Mouse (Mus musculus) small intestine, adult 2 months (tissue): Measurements from ENCODE around the gene Errfi1. TPM values are rescaled to one million over a fixed set of nuclear protein-coding genes. Genes with fewer than 3 reads are reported as not detected.
"Not testable (repeated sequence)": the region's sequence is repeated elsewhere in the genome, so short reads cannot be mapped to it uniquely, and the experiment has no call there.

Source experiments
- H3K27ac ChIP-seq: fragments of 200-500 bp; 2 replicates; pipeline ENCODE4 v1.5.1; 2012; ENCODE audit warnings: low read depth, low read length, control low read depth, inconsistent platforms; ENCODE audit not compliant: insufficient read depth
- H3K27me3 ChIP-seq: fragments of 200-500 bp; 2 replicates; pipeline ENCODE4 v1.6.1; 2012; ENCODE audit warnings: mild to moderate bottlenecking, moderate library complexity, low read length, inconsistent platforms; ENCODE audit not compliant: control insufficient read depth, insufficient read depth
- H3K36me3 ChIP-seq: fragments of 200-500 bp; 2 replicates; pipeline ENCODE4 v1.6.1; 2012; ENCODE audit warnings: mild to moderate bottlenecking, low read length, control low read depth, inconsistent platforms; ENCODE audit not compliant: control insufficient read depth, insufficient read depth
- H3K4me1 ChIP-seq: fragments of 200-500 bp; 2 replicates; pipeline ENCODE4 v1.6.1; 2012; ENCODE audit warnings: low read length, inconsistent platforms, mixed read lengths; ENCODE audit not compliant: control insufficient read depth, insufficient read depth, insufficient read length
- H3K4me3 ChIP-seq: fragments of 200-500 bp; 2 replicates; pipeline ENCODE4 v1.5.1; 2012; ENCODE audit warnings: low read depth, mild to moderate bottlenecking, control low read depth, inconsistent platforms, low read length, moderate library complexity
- CTCF ChIP-seq: fragments of 200-500 bp; IDR thresholded peaks from 2 replicates; pipeline ENCODE4 v1.5.1; 2012; ENCODE audit warnings: low read depth, mild to moderate bottlenecking, control low read depth, inconsistent platforms, low read length, moderate library complexity, mixed read lengths; ENCODE audit not compliant: insufficient replicate concordance, insufficient read length; ENCODE audit errors: extremely low read depth
- POLR2A ChIP-seq: fragments of 200-500 bp; IDR thresholded peaks from 2 replicates; pipeline ENCODE4 v1.6.1; 2012; ENCODE audit warnings: low read depth, mild to moderate bottlenecking, control low read depth, inconsistent platforms, low read length, moderate library complexity
- WGBS: fragments of 180-500 bp; shearing (Covaris S2); methylation state at CpG from one replicate; pipeline ENCODE4 v1.1.7; 2018; 5-methylcytosine and 5-hydroxymethylcytosine counted together
- polyA plus RNA-seq: library from polyadenylated mRNA; depleted of rRNA; stranded (reverse); fragments of >200 nt; gene quantifications from 2 replicates; pipeline ENCODE4 v1.2.3, GENCODE M21; 2012

Errfi1 gene
- polyA plus RNA-seq, 1 experiment: 26.7 TPM

DNA sequence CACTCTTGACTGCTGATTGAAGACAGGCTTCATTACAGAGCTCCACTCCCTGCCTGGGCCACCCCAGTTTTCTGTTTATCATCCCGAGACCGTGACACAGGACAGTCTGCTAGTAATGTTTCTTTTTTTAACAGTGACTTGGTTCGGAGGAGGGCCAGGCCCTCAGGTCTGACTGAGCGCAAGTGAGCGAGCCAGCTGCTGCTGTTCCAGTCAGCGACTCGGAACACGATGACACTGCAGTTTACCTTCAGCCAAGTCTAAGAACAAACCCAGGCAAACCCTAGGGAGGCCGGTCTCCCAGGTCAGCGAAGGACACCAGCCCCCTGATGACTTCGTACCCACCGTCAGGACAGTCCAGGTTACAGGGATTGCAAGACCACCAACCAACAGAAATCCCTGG, 48.3 kb downstream of the Errfi1 start:
- Histone ChIP-seq H3K4me1 (peaks cover 3% of the 10 kb centered on the region; the same call in 1 of the 2 replicates), H3K4me3 (no peak overlapping the region), H3K36me3 (peaks cover 49% of the 10 kb centered on the region), H3K27me3 (no peaks in the 10 kb centered on the region), H3K27ac (no peak overlapping the region)
- no peak for TF ChIP-seq POLR2A
- TF ChIP-seq CTCF: no peak
- 91% methylated on average over 12 of the region's 12 CpGs for WGBS

DNA sequence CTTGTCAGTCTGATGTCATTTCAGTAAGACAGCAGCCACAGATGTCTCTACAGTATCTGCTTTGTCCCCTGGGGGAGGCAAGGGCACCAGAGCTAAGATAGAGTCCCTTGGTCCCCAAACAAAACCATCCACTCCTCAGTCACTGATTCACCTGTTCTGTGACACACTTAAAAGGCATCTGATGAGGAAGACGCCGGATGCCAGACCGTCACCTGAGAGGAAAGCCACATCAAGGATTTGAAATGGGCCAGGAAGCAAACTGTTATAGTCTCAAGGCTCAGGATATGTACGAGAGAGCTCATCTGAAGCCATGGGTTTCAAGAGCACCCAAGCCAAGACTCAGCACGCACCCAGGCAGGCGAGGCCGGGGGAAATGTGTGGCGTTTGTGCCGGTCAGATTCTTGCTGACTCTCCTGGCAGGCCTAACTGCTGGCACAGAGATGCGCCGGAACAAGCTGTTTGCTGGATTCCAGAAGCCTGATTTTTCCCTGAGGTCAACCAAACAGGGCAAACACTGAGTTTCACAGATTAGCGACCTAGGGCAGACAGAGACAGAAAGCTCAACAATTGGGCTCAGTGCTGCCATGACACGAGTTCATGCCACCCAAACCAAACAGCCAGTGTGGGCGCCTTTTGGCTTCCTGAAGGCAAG, 49.5 kb downstream of the Errfi1 start:
- no peak overlapping the region for H3K27ac ChIP-seq
- no peak for TF ChIP-seq CTCF
- TF ChIP-seq POLR2A: no peak
- no peak overlapping the region for H3K4me3 ChIP-seq
- WGBS: 94% methylated on average over 14 of the region's 14 CpGs
- H3K36me3 ChIP-seq: peaks cover 39% of the 10 kb centered on the region
- H3K27me3 ChIP-seq: no peaks in the 10 kb centered on the region
- peaks cover 3% of the 10 kb centered on the region; the same call in 1 of the 2 replicates for H3K4me1 ChIP-seq

DNA sequence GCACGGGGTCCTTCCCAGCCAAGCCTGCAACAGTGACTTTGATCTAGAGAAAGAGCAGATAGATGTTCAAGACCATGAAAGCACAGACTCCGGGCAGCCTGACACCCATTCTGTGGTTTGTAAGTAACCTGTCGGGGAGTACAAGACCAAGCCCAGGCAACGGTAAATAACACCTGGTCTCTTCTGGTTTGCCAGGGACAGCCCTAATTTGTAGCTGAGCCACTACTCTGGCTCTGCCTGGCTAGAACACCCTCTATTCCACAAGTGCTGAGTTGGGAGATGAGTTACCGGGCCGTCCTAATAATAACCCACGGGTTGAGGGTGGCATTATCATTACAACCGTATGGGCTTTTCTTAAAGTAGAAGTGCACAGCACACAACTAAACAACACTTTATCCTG, 53.4 kb downstream of the Errfi1 start:
- WGBS: 86% methylated on average over 8 of the region's 8 CpGs
- no peak overlapping the region for H3K4me3 ChIP-seq

DNA sequence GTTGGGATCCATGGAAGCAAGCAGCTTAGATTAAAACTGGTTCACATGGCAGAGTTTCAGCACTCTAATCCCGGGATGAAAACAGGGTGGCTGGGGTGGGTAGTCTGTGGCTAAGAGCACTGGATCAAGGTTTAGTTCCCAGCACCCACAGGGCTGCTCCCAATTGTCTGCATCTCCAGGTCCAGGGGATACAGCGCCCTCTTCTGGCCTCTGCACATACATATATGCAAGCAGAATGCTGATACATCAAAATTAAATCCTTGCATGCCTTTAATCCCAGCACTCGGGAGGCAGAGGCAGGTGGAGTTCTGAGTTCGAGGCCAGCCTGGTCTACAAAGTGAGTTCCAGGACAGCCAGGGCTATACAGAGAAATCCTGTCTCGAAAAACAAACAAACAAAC, 54.8 kb downstream of the Errfi1 start:
- not testable (repeated sequence) for H3K27me3 ChIP-seq, H3K27ac ChIP-seq, H3K4me3 ChIP-seq, H3K4me1 ChIP-seq
- TF ChIP-seq CTCF: peak; percentile 28; the same call in 1 of the 2 replicates
- WGBS: 73% methylated on average over 5 of the region's 5 CpGs
- H3K36me3 ChIP-seq: peaks cover 14% of the 10 kb centered on the region

More for the DNA sequence above, 53.4 kb downstream of the Errfi1 start:
- peaks cover 25% of the 10 kb centered on the region for H3K36me3 ChIP-seq
- peaks cover 4% of the 10 kb centered on the region; the same call in 1 of the 2 replicates for H3K4me1 ChIP-seq
- TF ChIP-seq CTCF (no peak), POLR2A (no peak)
- H3K27me3 ChIP-seq: no peaks in the 10 kb centered on the region
- no peak overlapping the region for H3K27ac ChIP-seq

DNA sequence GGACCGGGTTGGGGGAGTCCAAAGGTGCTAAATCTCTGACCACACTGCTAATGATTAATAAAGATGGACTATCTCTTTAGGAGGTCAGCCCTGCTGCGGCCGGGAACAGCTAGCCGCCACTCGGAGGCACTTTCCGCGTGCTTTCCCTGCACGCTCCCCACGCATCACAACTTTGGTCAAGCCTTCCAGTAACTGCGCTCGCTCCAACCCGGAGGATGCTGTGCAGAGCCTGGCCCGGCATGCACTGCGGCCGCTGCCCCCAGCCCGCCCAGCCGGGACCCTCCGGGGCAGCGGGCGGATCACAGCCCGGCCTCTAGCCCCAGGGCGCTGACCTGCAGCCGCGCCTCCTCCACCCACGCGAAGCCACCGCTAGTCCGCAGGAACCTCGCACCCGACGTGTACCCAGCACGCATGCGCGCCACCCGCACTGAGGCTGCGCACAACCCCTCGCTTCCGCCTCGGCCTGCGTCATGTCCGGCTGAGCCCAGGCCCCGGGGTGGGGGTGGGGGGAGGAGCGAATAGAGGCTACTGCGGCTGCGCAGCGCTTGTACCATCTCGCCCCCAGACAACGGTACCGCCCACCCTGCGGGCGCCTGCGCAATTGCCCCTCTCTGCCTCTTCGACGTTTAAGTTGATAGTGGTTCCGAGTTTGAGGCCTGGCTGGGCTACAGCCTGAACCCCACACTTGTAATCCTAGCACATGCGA, 55.9 kb downstream of the Errfi1 start:
- Histone ChIP-seq H3K4me1 (peaks cover 6% of the 10 kb centered on the region; the same call in 1 of the 2 replicates), H3K4me3 (peak overlapping the region; percentile 85), H3K27me3 (no peaks in the 10 kb centered on the region)

DNA sequence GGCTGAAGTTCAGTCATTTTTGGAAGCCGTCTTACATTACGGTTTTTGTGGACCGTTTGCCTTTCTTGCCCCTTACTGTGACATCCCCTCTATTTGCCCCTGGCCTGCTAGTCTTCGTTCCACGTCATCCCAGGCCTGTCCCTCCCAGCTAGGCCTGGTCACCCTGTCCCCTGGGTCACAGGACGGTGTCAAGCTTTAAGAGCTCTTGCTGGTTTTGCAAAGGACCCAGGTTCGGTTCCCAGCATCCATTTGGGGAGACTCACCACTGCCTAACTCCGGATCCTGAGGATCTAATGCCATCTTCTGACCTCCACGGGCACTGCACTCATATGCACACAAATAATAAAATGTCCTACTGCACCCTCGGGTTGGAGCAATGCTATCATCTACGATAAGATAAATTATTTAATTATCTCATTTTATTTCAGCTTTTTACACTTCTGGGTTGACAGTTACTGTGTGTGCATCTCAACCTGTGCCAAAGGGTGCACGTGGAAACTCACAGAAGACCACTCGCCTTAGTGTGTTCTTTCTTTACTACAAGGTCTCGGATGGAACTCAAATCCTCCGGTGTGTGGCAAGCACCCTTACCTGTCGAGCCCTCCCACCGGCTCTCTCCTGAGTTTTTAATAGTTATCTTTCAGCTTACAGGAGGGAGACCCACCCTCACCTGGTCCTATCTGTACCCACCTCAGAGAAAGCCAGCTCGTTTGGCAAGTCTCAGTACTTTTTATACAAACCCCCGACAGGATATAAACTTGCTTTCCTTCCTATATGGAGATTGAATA, 56.6 kb downstream of the Errfi1 start:
- Histone ChIP-seq H3K36me3 (peaks cover 6% of the 10 kb centered on the region), H3K4me3 (peak overlapping the region; percentile 85), H3K27ac (peak overlapping the region; percentile 18), H3K27me3 (no peaks in the 10 kb centered on the region), H3K4me1 (peaks cover 10% of the 10 kb centered on the region; the same call in 1 of the 2 replicates)
- WGBS: 77% methylated on average over 19 of the region's 19 CpGs
- no peak for TF ChIP-seq POLR2A
- TF ChIP-seq CTCF: no peak

More for the DNA sequence above, 55.9 kb downstream of the Errfi1 start:
- under 1% methylated on average over 55 of the region's 56 CpGs for WGBS
- H3K36me3 ChIP-seq: peaks cover 8% of the 10 kb centered on the region
- peak overlapping the region; percentile 50 for H3K27ac ChIP-seq
- peak; percentile 65 for TF ChIP-seq POLR2A
- no peak for TF ChIP-seq CTCF
